Mouse (Mus musculus): ENCODE measurements around the gene St6galnac6. TPM values are rescaled to one million over a fixed set of nuclear protein-coding genes. Genes with fewer than 3 reads are reported as not detected.

St6galnac6 gene
- polyA plus RNA-seq, 1 experiment from 2014 or later = 11.9 TPM

GRCm38 (mm10) chr2:32639632-32640031 lies 40.1 kb downstream of the St6galnac6 start:
- H3K4me3 ChIP-seq = no peak overlapping the region
- H3K4me1 ChIP-seq = peaks cover 17% of the 10 kb centered on the region
- WGBS = 93% methylated on average over 1 of the region's 1 CpGs
- DNase-seq (ENCODE audit: low spot score) = no peak
- H3K27ac ChIP-seq (replicated peaks) = no peak overlapping the region
- H3K27me3 ChIP-seq (ENCODE audit: low read depth, poor library complexity, severe bottlenecking) = no peaks in the 10 kb centered on the region
- no peaks in the 10 kb centered on the region for H3K9me3 ChIP-seq (replicated peaks)
- no peaks in the 10 kb centered on the region for H3K36me3 ChIP-seq

GRCm38 (mm10) chr2:32640550-32641051 lies 41.1 kb downstream of the St6galnac6 start:
- Histone ChIP-seq H3K27me3 (ENCODE audit: low read depth, poor library complexity, severe bottlenecking) (no peaks in the 10 kb centered on the region), H3K27ac (replicated peaks) (0 out of 2 replicates have a peak overlapping the region, but pooled peaks have one; percentile 33), H3K9me3 (replicated peaks) (no peaks in the 10 kb centered on the region), H3K36me3 (no peaks in the 10 kb centered on the region), H3K4me1 (peaks cover 21% of the 10 kb centered on the region), H3K4me3 (no peak overlapping the region)
- DNase-seq (ENCODE audit: low spot score) = no peak
- 68% methylated on average over 6 of the region's 6 CpGs for WGBS

GRCm38 (mm10) chr2:32641810-32642209 lies 42.3 kb downstream of the St6galnac6 start:
- H3K4me3 ChIP-seq = no peak overlapping the region
- WGBS = 77% methylated on average over 5 of the region's 5 CpGs
- H3K9me3 ChIP-seq (replicated peaks) = no peaks in the 10 kb centered on the region
- no peaks in the 10 kb centered on the region for H3K36me3 ChIP-seq
- no peaks in the 10 kb centered on the region for H3K27me3 ChIP-seq (ENCODE audit: low read depth, poor library complexity, severe bottlenecking)
- DNase-seq (ENCODE audit: low spot score) = no peak
- H3K4me1 ChIP-seq = peaks cover 33% of the 10 kb centered on the region
- no peak overlapping the region for H3K27ac ChIP-seq (replicated peaks)

GRCm38 (mm10) chr2:32642813-32643212 lies 43.3 kb downstream of the St6galnac6 start:
- no peak for DNase-seq (ENCODE audit: low spot score)
- Histone ChIP-seq H3K4me1 (peaks cover 30% of the 10 kb centered on the region), H3K9me3 (replicated peaks) (no peaks in the 10 kb centered on the region), H3K27me3 (ENCODE audit: low read depth, poor library complexity, severe bottlenecking) (no peaks in the 10 kb centered on the region), H3K36me3 (no peaks in the 10 kb centered on the region), H3K4me3 (no peak overlapping the region), H3K27ac (replicated peaks) (peak overlapping the region; percentile 14; the same call in 1 of the 2 replicates)
- 80% methylated on average over 7 of the region's 7 CpGs for WGBS

- H3K4me3 ChIP-seq = no peak overlapping the region
- H3K4me1 ChIP-seq = peaks cover 26% of the 10 kb centered on the region
- WGBS = 87% methylated on average over 9 of the region's 9 CpGs
- H3K27me3 ChIP-seq (ENCODE audit: low read depth, poor library complexity, severe bottlenecking) = no peaks in the 10 kb centered on the region
- H3K9me3 ChIP-seq (replicated peaks) = no peaks in the 10 kb centered on the region
- H3K27ac ChIP-seq (replicated peaks) = 0 out of 2 replicates have a peak overlapping the region, but pooled peaks have one; percentile 10
- H3K36me3 ChIP-seq = no peaks in the 10 kb centered on the region
- no peak for DNase-seq (ENCODE audit: low spot score)
Observed at GRCm38 (mm10) chr2:32644083-32644482, 44.6 kb downstream of the St6galnac6 start.

- DNase-seq (ENCODE audit: low spot score) = no peak
- 82% methylated on average over 8 of the region's 8 CpGs for WGBS
- Histone ChIP-seq H3K27me3 (ENCODE audit: low read depth, poor library complexity, severe bottlenecking) (no peaks in the 10 kb centered on the region), H3K4me1 (peaks cover 26% of the 10 kb centered on the region), H3K9me3 (replicated peaks) (no peaks in the 10 kb centered on the region), H3K36me3 (no peaks in the 10 kb centered on the region), H3K27ac (replicated peaks) (peak overlapping the region; percentile 34; the same call in 1 of the 2 replicates), H3K4me3 (no peak overlapping the region)
Observed at GRCm38 (mm10) chr2:32644799-32645475, 45.4 kb downstream of the St6galnac6 start.

- WGBS = 70% methylated on average over 3 of the region's 3 CpGs
- DNase-seq (ENCODE audit: low spot score) = no peak
- Histone ChIP-seq H3K36me3 (no peaks in the 10 kb centered on the region), H3K4me3 (no peak overlapping the region), H3K4me1 (peaks cover 23% of the 10 kb centered on the region), H3K27ac (replicated peaks) (peak overlapping the region; percentile 7; the same call in 1 of the 2 replicates), H3K9me3 (replicated peaks) (no peaks in the 10 kb centered on the region), H3K27me3 (ENCODE audit: low read depth, poor library complexity, severe bottlenecking) (no peaks in the 10 kb centered on the region)
Observed at GRCm38 (mm10) chr2:32645647-32646046, 46.1 kb downstream of the St6galnac6 start.

GRCm38 (mm10) chr2:32646379-32647056 lies 47.0 kb downstream of the St6galnac6 start, which contains the start of gene Eng:
TSS of gene Eng (plus strand) at chr2:32646595.
- Histone ChIP-seq H3K4me1 (peaks cover 24% of the 10 kb centered on the region), H3K9me3 (replicated peaks) (no peaks in the 10 kb centered on the region), H3K27ac (replicated peaks) (peak within 1 kb of the TSS; percentile 72), H3K27me3 (ENCODE audit: low read depth, poor library complexity, severe bottlenecking) (no peaks in the 10 kb centered on the region), H3K4me3 (peak within 1 kb of the TSS; percentile 38), H3K36me3 (no peaks in the 10 kb centered on the region)
- no peak for DNase-seq (ENCODE audit: low spot score)
- 59% methylated on average over 31 of the region's 31 CpGs for WGBS

- Histone ChIP-seq H3K9me3 (replicated peaks) (no peaks in the 10 kb centered on the region), H3K4me1 (peaks cover 25% of the 10 kb centered on the region), H3K27me3 (ENCODE audit: low read depth, poor library complexity, severe bottlenecking) (no peaks in the 10 kb centered on the region), H3K4me3 (peak overlapping the region; percentile 38), H3K36me3 (no peaks in the 10 kb centered on the region), H3K27ac (replicated peaks) (0 out of 2 replicates have a peak overlapping the region, but pooled peaks have one; percentile 38)
- 91% methylated on average over 7 of the region's 7 CpGs for WGBS
- DNase-seq (ENCODE audit: low spot score) = no peak
Observed at GRCm38 (mm10) chr2:32647366-32647765, 47.9 kb downstream of the St6galnac6 start.

GRCm38 (mm10) chr2:32653764-32654163 lies 54.3 kb downstream of the St6galnac6 start:
- no peaks in the 10 kb centered on the region for H3K27me3 ChIP-seq (ENCODE audit: low read depth, poor library complexity, severe bottlenecking)
- no peak for DNase-seq (ENCODE audit: low spot score)
- peaks cover 20% of the 10 kb centered on the region for H3K4me1 ChIP-seq
- no peaks in the 10 kb centered on the region for H3K36me3 ChIP-seq
- no peak overlapping the region for H3K4me3 ChIP-seq
- H3K9me3 ChIP-seq (replicated peaks) = no peaks in the 10 kb centered on the region
- WGBS = 72% methylated on average over 7 of the region's 7 CpGs
- peak overlapping the region; percentile 53 for H3K27ac ChIP-seq (replicated peaks)

GRCm38 (mm10) chr2:32654743-32655393 lies 55.4 kb downstream of the St6galnac6 start:
- H3K36me3 ChIP-seq = no peaks in the 10 kb centered on the region
- no peak overlapping the region for H3K4me3 ChIP-seq
- H3K9me3 ChIP-seq (replicated peaks) = no peaks in the 10 kb centered on the region
- H3K27me3 ChIP-seq (ENCODE audit: low read depth, poor library complexity, severe bottlenecking) = no peaks in the 10 kb centered on the region
- no peak for DNase-seq (ENCODE audit: low spot score)
- peaks cover 20% of the 10 kb centered on the region for H3K4me1 ChIP-seq
- 82% methylated on average over 14 of the region's 14 CpGs for WGBS
- peak overlapping the region; percentile 53 for H3K27ac ChIP-seq (replicated peaks)

- DNase-seq (ENCODE audit: low spot score) = no peak
- Histone ChIP-seq H3K4me1 (peaks cover 20% of the 10 kb centered on the region), H3K27ac (replicated peaks) (peak overlapping the region; percentile 53), H3K36me3 (no peaks in the 10 kb centered on the region), H3K27me3 (ENCODE audit: low read depth, poor library complexity, severe bottlenecking) (no peaks in the 10 kb centered on the region), H3K4me3 (no peak overlapping the region), H3K9me3 (replicated peaks) (no peaks in the 10 kb centered on the region)
- 83% methylated on average over 3 of the region's 3 CpGs for WGBS
Observed at GRCm38 (mm10) chr2:32655394-32655744, 55.9 kb downstream of the St6galnac6 start.
